50 mouse cellular contexts compared by ENCODE assay signal in the genomic region with DNA sequence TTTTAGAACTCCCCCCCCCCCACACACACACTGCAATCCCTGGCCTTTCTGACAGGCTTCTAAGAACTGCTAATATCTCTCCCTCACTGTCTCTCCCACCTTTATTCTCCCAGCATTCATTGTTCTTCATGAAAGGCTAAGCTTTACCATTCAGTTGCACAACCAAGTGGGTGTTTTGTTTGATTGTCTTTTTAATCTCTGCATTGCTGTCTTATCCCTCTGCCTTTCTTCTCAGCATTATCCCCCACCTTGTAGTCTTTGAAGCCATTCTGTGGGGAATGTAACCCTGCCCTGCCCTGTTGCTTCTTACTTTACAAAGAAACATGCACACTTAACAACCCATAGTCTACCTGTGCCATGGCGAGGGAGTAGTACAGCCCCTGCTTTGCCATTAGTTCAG. TPM values are rescaled to one million over a fixed set of nuclear protein-coding genes. Genes with fewer than 3 reads are reported as not detected.
"Had no signal": no experiment of that assay in that cellular context is flagged by ENCODE, and none has a peak within 500 bp of the region (broad histone marks: within the 10 kb centered on the region; RNA-seq: fewer than 3 reads in every experiment).

No protein-coding gene starts in this region.

- H3K27ac ChIP-seq: heart, embryonic 13.5 days; heart, embryonic 15.5 days; hindbrain, embryonic 10.5 days; hindbrain, embryonic 12.5 days; hindbrain, embryonic 13.5 days; hindbrain, embryonic 14.5 days; hindbrain, embryonic 15.5 days; hindbrain, postnatal 0 days; intestine, embryonic 15.5 days; kidney, embryonic 15.5 days; kidney, postnatal 0 days; layer of hippocampus, adult 2 months; left cerebral cortex, adult 2 months had no signal

- H3K4me2 ChIP-seq: heart, embryonic 11.5 days; heart, embryonic 12.5 days; heart, embryonic 13.5 days; heart, embryonic 15.5 days; hindbrain, embryonic 12.5 days; hindbrain, embryonic 13.5 days; hindbrain, embryonic 14.5 days; hindbrain, embryonic 15.5 days; intestine, embryonic 15.5 days; kidney, embryonic 15.5 days had no signal

- H3K27me3 ChIP-seq: heart, embryonic 12.5 days; heart, embryonic 13.5 days; heart, embryonic 15.5 days; hindbrain, embryonic 12.5 days; hindbrain, embryonic 13.5 days; hindbrain, embryonic 15.5 days; intestine, embryonic 15.5 days; kidney, embryonic 15.5 days had no signal

- ATAC-seq: hindbrain, embryonic 16.5 days; hindbrain, postnatal 0 days; inflammation-experienced regulatory T-cells, adult 6 months; intestine, embryonic 15.5 days; intestine, embryonic 16.5 days; intestine, postnatal 0 days had no signal

- H3K4me1 ChIP-seq: heart, embryonic 12.5 days; heart, embryonic 13.5 days; heart, embryonic 15.5 days; hindbrain, embryonic 12.5 days; hindbrain, embryonic 13.5 days; hindbrain, embryonic 15.5 days; intestine, embryonic 15.5 days; kidney, embryonic 15.5 days had no signal

- H3K9me3 ChIP-seq: heart, embryonic 12.5 days; heart, embryonic 13.5 days; heart, embryonic 15.5 days; hindbrain, embryonic 10.5 days; hindbrain, embryonic 12.5 days; hindbrain, embryonic 13.5 days; hindbrain, embryonic 15.5 days; intestine, embryonic 15.5 days; kidney, embryonic 15.5 days had no signal

- H3K4me3 ChIP-seq: heart, embryonic 12.5 days; heart, embryonic 13.5 days; heart, embryonic 15.5 days; hindbrain, embryonic 10.5 days; hindbrain, embryonic 12.5 days; hindbrain, embryonic 13.5 days; hindbrain, embryonic 15.5 days; intestine, embryonic 15.5 days; kidney, embryonic 15.5 days; layer of hippocampus, adult 2 months; left cerebral cortex, adult 2 months had no signal

- DNase-seq: heart, postnatal 10 days; heart, postnatal 14 days; heart, postnatal 36 days; heart, postnatal 4 days; kidney, adult 11 months; kidney, adult 18-20 months; kidney, adult 2 months; kidney, adult 8-10 months; kidney, postnatal 10 days; kidney, postnatal 14 days; kidney, postnatal 25 days; kidney, postnatal 36 days; kidney, postnatal 4 days; layer of hippocampus, adult 9-11 months; layer of hippocampus, postnatal 36 days had no signal

- H3K9ac ChIP-seq: heart, embryonic 12.5 days; heart, embryonic 13.5 days; heart, embryonic 15.5 days; hindbrain, embryonic 12.5 days; hindbrain, embryonic 13.5 days; hindbrain, embryonic 14.5 days; hindbrain, embryonic 15.5 days; intestine, embryonic 15.5 days; kidney, embryonic 15.5 days had no signal

- H3K36me3 ChIP-seq: heart, embryonic 12.5 days; heart, embryonic 13.5 days; heart, embryonic 15.5 days; hindbrain, embryonic 10.5 days; hindbrain, embryonic 12.5 days; hindbrain, embryonic 13.5 days; hindbrain, embryonic 15.5 days; intestine, embryonic 15.5 days; kidney, embryonic 15.5 days had no signal

RNA-seq across cellular contexts. Expression of gene Abcb5, which starts 48.5 kb away (rescaled TPM):
- total RNA-seq: heart, postnatal 10 days; heart, postnatal 14 days; heart, postnatal 25 days; heart, postnatal 36 days; heart, postnatal 4 days; hematopoietic stem cell, adult 5-6 weeks; hindbrain, postnatal 0 days; layer of hippocampus, adult 18-20 months; layer of hippocampus, adult 2 months; layer of hippocampus, adult 8-10 months; layer of hippocampus, postnatal 10 days; layer of hippocampus, postnatal 14 days; layer of hippocampus, postnatal 25 days; layer of hippocampus, postnatal 36 days; left cerebral cortex, adult 18-20 months; left cerebral cortex, adult 2 months; left cerebral cortex, adult 8-10 months had no signal
- polyA plus RNA-seq: heart, embryonic 12.5 days; heart, embryonic 13.5 days; heart, embryonic 15.5 days; heart, embryonic 16.5 days; heart, postnatal 0 days; hindbrain, embryonic 10.5 days; hindbrain, embryonic 11.5 days; hindbrain, embryonic 12.5 days; hindbrain, embryonic 13.5 days; hindbrain, embryonic 14.5 days; hindbrain, embryonic 16.5 days; hindbrain, postnatal 0 days; inflammation-experienced regulatory T-cells, adult 6 months; intestine, embryonic 14.5 days; intestine, embryonic 15.5 days; intestine, embryonic 16.5 days; intestine, postnatal 0 days; kidney, adult 2 months; kidney, embryonic 14.5 days; kidney, embryonic 15.5 days; kidney, embryonic 16.5 days; kidney, postnatal 0 days; large intestine, adult 2 months had no signal
